Mouse (Mus musculus): ENCODE data around the gene Gtdc1.

DNA sequence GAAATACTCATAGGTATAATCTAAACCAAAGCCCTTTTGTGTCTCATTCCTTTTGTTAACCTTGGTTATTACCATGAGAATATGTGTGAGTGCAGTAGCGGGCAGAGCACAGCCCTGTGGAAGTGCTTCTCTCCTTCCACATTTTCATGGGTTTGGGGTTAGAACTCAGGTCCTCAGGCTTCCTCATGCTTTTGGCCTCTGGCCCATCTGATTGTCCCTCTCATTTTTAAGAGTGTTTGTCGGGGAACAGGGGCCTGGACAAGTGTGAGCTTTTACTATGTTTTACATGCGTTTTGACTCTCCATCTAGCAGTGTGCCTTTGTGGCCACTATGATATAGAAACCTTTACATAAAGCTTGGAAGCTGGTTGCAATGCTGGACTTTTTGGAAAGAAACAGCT lies 296.4 kb downstream of the Gtdc1 start:
- TF ChIP-seq POLR2A (IDR thresholded peaks at IDR 0.05; ENCODE audit: extremely low read depth, insufficient read depth, low read length): no peak
- TF ChIP-seq CTCF (IDR thresholded peaks at IDR 0.05; ENCODE audit: low read depth, low read length): no peak
